Mouse (Mus musculus) MEL (cell line): Measurements from ENCODE around the gene Gm20388. TPM values are rescaled to one million over a fixed set of nuclear protein-coding genes. Genes with fewer than 3 reads are reported as not detected.
A peak's percentile ranks its signal among the peaks of the same experiment; 100 is the strongest.

Experiments
- DNase-seq: peaks from one replicate; pipeline ENCODE4 v3.0.0; 2011; ENCODE audit warnings: low read depth, low spot score
- H3K27ac ChIP-seq: 2 replicates; pipeline ENCODE4 v1.5.1; 2012; ENCODE audit warnings: low read depth, mild to moderate bottlenecking, control low read depth, low read length, moderate library complexity; ENCODE audit not compliant: control insufficient read depth
- H3K27me3 ChIP-seq, 2 experiments: fragments of 150-350 bp in 1 of 2; sonication (generic) in 1 of 2; 2 replicates each; pipeline ENCODE4 v1.6.1; 2012; ENCODE audit warnings: low read length in 2 of 2, mild to moderate bottlenecking in 2 of 2, improper control_type of control experiment in 1 of 2, moderate library complexity in 1 of 2; ENCODE audit not compliant: insufficient read depth in 2 of 2, control insufficient read depth in 1 of 2
- H3K36me3 ChIP-seq, 2 experiments: 2 replicates each; pipeline ENCODE4 v1.6.1; 2012 to 2014; ENCODE audit warnings: low read length in 2 of 2, improper control_type of control experiment in 1 of 2, inconsistent platforms in 1 of 2, mild to moderate bottlenecking in 1 of 2; ENCODE audit not compliant: insufficient read depth in 2 of 2, control insufficient read depth in 1 of 2
- H3K4me1 ChIP-seq, 2 experiments: fragments of 150-350 bp in 1 of 2; sonication (generic) in 1 of 2; 2 replicates each; pipeline ENCODE4 v1.6.1; 2012; ENCODE audit warnings: low read length in 2 of 2, improper control_type of control experiment in 1 of 2, mild to moderate bottlenecking in 1 of 2; ENCODE audit not compliant: insufficient read depth in 2 of 2, control insufficient read depth in 1 of 2
- H3K4me3 ChIP-seq, 2 experiments: fragments of 150-350 bp in 1 of 2; sonication (generic) in 1 of 2; 2 replicates each; pipeline ENCODE4 v1.5.1; 2012; ENCODE audit warnings: low read depth in 2 of 2, low read length in 2 of 2, mild to moderate bottlenecking in 2 of 2, moderate library complexity in 2 of 2, control low read depth in 1 of 2, improper control_type of control experiment in 1 of 2; ENCODE audit not compliant: control insufficient read depth in 1 of 2, insufficient read depth in 1 of 2
- H3K79me2 ChIP-seq: 2 replicates; pipeline ENCODE4 v1.6.1; 2012; ENCODE audit warnings: mild to moderate bottlenecking, low read length, moderate library complexity; ENCODE audit not compliant: control insufficient read depth, poor library complexity, insufficient read depth
- H3K9ac ChIP-seq: 2 replicates; pipeline ENCODE4 v1.6.1; 2012; ENCODE audit warnings: low read depth, mild to moderate bottlenecking, control low read depth, low read length, moderate library complexity; ENCODE audit not compliant: control insufficient read depth, poor library complexity, severe bottlenecking
- H3K9me3 ChIP-seq: fragments of 150-350 bp; sonication (generic); replicated peaks from 2 replicates; pipeline ENCODE4 v1.6.1; 2012; ENCODE audit warnings: mild to moderate bottlenecking, low read length, improper control_type of control experiment, moderate library complexity; ENCODE audit not compliant: insufficient read depth
- BHLHE40 ChIP-seq: IDR thresholded peaks from 2 replicates; pipeline ENCODE4 v1.6.1; 2012; ENCODE audit warnings: low read depth, mild to moderate bottlenecking, inconsistent platforms, low read length, improper control_type of control experiment, borderline replicate concordance
- CTCF ChIP-seq, 3 experiments: IDR thresholded peaks in 2 of 3; conservative IDR thresholded peaks in 1 of 3; 2 replicates each; pipeline ENCODE4 v1.5.1; 2011 to 2012; ENCODE audit warnings: low read length in 3 of 3, low read depth in 2 of 3, mild to moderate bottlenecking in 2 of 3, improper control_type of control experiment in 1 of 3, inconsistent platforms in 1 of 3, mixed read lengths in 1 of 3, moderate library complexity in 1 of 3; ENCODE audit not compliant: control insufficient read depth in 1 of 3, insufficient read depth in 1 of 3, poor library complexity in 1 of 3, severe bottlenecking in 1 of 3
- HCFC1 ChIP-seq: IDR thresholded peaks from 2 replicates; pipeline ENCODE4 v1.6.1; 2012; ENCODE audit warnings: low read depth, mild to moderate bottlenecking, inconsistent platforms, low read length, improper control_type of control experiment, moderate library complexity
- MAZ ChIP-seq: IDR thresholded peaks from 2 replicates; pipeline ENCODE4 v1.6.1; 2012; ENCODE audit warnings: low read depth, mild to moderate bottlenecking, inconsistent platforms, low read length, improper control_type of control experiment
- MXI1 ChIP-seq: IDR thresholded peaks from 2 replicates; pipeline ENCODE4 v1.6.1; 2011; ENCODE audit warnings: mild to moderate bottlenecking, low read depth, low read length, improper control_type of control experiment
- MYB ChIP-seq: IDR thresholded peaks from 2 replicates; pipeline ENCODE4 v1.6.1; 2011; ENCODE audit warnings: mild to moderate bottlenecking, low read depth, low read length, improper control_type of control experiment
- MYC ChIP-seq: IDR thresholded peaks from 2 replicates; pipeline ENCODE4 v1.6.1; 2011; ENCODE audit warnings: low read depth, mild to moderate bottlenecking, low read length, improper control_type of control experiment, moderate library complexity
- NRF1 ChIP-seq: IDR thresholded peaks from 2 replicates; pipeline ENCODE4 v1.6.1; 2014; ENCODE audit warnings: low read depth, mild to moderate bottlenecking, inconsistent platforms, low read length, improper control_type of control experiment, moderate library complexity; ENCODE audit not compliant: poor library complexity, insufficient read depth, severe bottlenecking
- POLR2AphosphoS2 ChIP-seq: IDR thresholded peaks from 2 replicates; pipeline ENCODE4 v1.6.1; 2011; ENCODE audit warnings: low read length, improper control_type of control experiment
- POLR2AphosphoS5 ChIP-seq: IDR thresholded peaks from 2 replicates; pipeline ENCODE4 v1.6.1; 2012; ENCODE audit warnings: low read depth, borderline replicate concordance, mild to moderate bottlenecking, inconsistent platforms, low read length, moderate library complexity, mixed read lengths
- RAD21 ChIP-seq: IDR thresholded peaks from 2 replicates; pipeline ENCODE4 v1.6.1; 2011; ENCODE audit warnings: mild to moderate bottlenecking, low read depth, low read length, improper control_type of control experiment
- SIN3A ChIP-seq: IDR thresholded peaks from 2 replicates; pipeline ENCODE4 v1.6.1; 2012; ENCODE audit warnings: low read length, improper control_type of control experiment, inconsistent platforms
- TAL1 ChIP-seq: IDR thresholded peaks from 2 replicates; pipeline ENCODE4 v1.6.1; 2012; ENCODE audit warnings: mild to moderate bottlenecking, inconsistent platforms, low read length, moderate library complexity, mixed read lengths
- TBP ChIP-seq: IDR thresholded peaks from 2 replicates; pipeline ENCODE4 v1.8.0; 2011; ENCODE audit warnings: low read depth, low read length, improper control_type of control experiment
- TCF12 ChIP-seq: IDR thresholded peaks from 2 replicates; pipeline ENCODE4 v1.6.1; 2014; ENCODE audit warnings: low read depth, mild to moderate bottlenecking, inconsistent platforms, low read length, improper control_type of control experiment, moderate library complexity
- USF1 ChIP-seq: IDR thresholded peaks from 2 replicates; pipeline ENCODE4 v1.6.1; 2014; ENCODE audit warnings: low read depth, mild to moderate bottlenecking, inconsistent platforms, low read length, improper control_type of control experiment, moderate library complexity
- ZC3H11A ChIP-seq: IDR thresholded peaks from 2 replicates; pipeline ENCODE4 v1.6.1; 2012; ENCODE audit warnings: low read depth, mild to moderate bottlenecking, inconsistent platforms, low read length, improper control_type of control experiment
- ZKSCAN1 ChIP-seq: IDR thresholded peaks from 2 replicates; pipeline ENCODE4 v1.6.1; 2012; ENCODE audit warnings: low read depth, mild to moderate bottlenecking, inconsistent platforms, low read length, improper control_type of control experiment, moderate library complexity
- ZMIZ1 ChIP-seq: IDR thresholded peaks from 2 replicates; pipeline ENCODE4 v1.6.1; 2012; ENCODE audit warnings: low read depth, mild to moderate bottlenecking, inconsistent platforms, low read length, improper control_type of control experiment, moderate library complexity
- ZNF384 ChIP-seq: IDR thresholded peaks from 2 replicates; pipeline ENCODE4 v1.6.1; 2012; ENCODE audit warnings: low read depth, mild to moderate bottlenecking, inconsistent platforms, low read length, improper control_type of control experiment
- polyA plus RNA-seq, 2 experiments: library from polyadenylated mRNA; stranded (reverse) in 1 of 2; unstranded in 1 of 2; fragments of >175 nt in 1 of 2; fragments of >200 nt in 1 of 2; gene quantifications; 2 replicates each; pipeline versions ENCODE4 v1.2.1 to v1.2.4; 2012; ENCODE audit warnings: low replicate concordance in 2 of 2, low read depth in 1 of 2; ENCODE audit not compliant: insufficient read length in 2 of 2, insufficient read depth in 1 of 2, missing spikeins in 1 of 2
- total RNA-seq: library from RNA; depleted of rRNA; stranded (reverse); fragments of 300-350 nt; gene quantifications from 2 replicates; pipeline ENCODE4 v1.2.3, GENCODE M21; 2012

The Gm20388 gene
- total and polyA plus RNA-seq, 3 experiments: 11.1 to 17.8 TPM; not detected in 1

DNA sequence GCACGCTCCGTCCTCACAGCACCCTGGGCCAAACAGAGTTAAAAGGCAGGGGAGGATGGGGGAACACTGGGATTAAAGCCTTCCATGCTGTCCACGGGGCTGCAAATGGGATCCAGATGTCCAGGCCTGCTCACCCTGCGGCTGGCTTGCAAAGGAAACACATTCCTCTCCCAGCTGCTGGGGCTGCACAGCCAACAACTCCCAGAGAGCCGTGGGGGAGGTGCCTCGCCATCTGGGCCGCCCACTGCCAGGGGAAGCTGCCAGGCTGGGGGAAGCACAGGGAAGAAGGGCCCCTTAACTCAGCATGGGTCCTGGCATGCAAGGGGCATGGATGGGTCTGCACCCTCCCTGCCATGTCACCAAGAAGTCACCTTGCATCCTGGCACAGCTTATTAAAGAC lies 2750.5 kb downstream of the Gm20388 start:
- TF ChIP-seq BHLHE40: no peak
- no peak for TF ChIP-seq POLR2AphosphoS5
- TF ChIP-seq NRF1: no peak
- TF ChIP-seq ZC3H11A: no peak
- no peak for TF ChIP-seq TAL1
- TF ChIP-seq SIN3A: no peak
- TF ChIP-seq POLR2AphosphoS2: no peak
- no peak for TF ChIP-seq MXI1
- no peak for TF ChIP-seq ZNF384
- TF ChIP-seq MYC: no peak
- no peak for TF ChIP-seq USF1
- TF ChIP-seq TCF12: no peak
- no peak for TF ChIP-seq MAZ
- TF ChIP-seq MYB: no peak
- no peak for TF ChIP-seq ZMIZ1
- no peak for TF ChIP-seq CTCF (IDR thresholded peaks at IDR 0.05 in 2 of 3, conservative IDR thresholded peaks at IDR 0.05 in 1 of 3; ENCODE audit: control insufficient read depth in 1 of 3, insufficient read depth in 1 of 3, low read depth in 2 of 3, low read length in 3 of 3, poor library complexity in 1 of 3, severe bottlenecking in 1 of 3)
- no peak for TF ChIP-seq HCFC1
- TF ChIP-seq ZKSCAN1: no peak
- no peak for TF ChIP-seq RAD21
- TF ChIP-seq TBP: no peak
- no peak for DNase-seq
- Histone ChIP-seq H3K27ac (no peak overlapping the region), H3K9ac (no peak overlapping the region), H3K79me2 (peaks cover 82% of the 10 kb centered on the region), H3K9me3 (no peaks in the 10 kb centered on the region), H3K36me3 (peaks cover 20 to 27% of the 10 kb centered on the region in 2 experiments), H3K27me3 (no peaks in the 10 kb centered on the region), H3K4me1 (peaks cover 14 to 25% of the 10 kb centered on the region in 2 experiments), H3K4me3 (no peak overlapping the region)

DNA sequence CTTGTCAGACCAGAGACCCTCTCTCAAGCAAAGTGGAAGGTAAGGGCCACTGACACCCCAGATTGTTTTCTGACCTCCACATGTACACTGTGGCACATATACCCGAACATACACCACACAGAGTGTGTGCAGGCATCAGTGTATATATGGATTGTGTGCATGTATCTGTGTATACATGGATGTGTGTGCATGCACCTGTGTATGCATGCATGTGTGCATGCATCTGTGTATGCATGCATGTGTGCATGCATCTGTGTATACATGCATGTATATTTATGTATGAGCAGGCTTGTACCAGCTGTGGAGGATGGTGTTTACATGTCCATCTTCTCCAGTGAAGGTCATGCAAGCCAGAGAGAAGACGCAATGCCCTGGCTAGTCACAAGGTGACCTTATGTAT lies 2751.3 kb downstream of the Gm20388 start:
- TF ChIP-seq POLR2AphosphoS5 (peak; percentile 92; the same call in 1 of the 2 replicates), MAZ (no peak)
- H3K9me3 ChIP-seq: no peaks in the 10 kb centered on the region
- peaks cover 87% of the 10 kb centered on the region for H3K79me2 ChIP-seq
- no peak for DNase-seq
- peaks cover 11 to 25% of the 10 kb centered on the region in 2 experiments for H3K4me1 ChIP-seq
- no peak overlapping the region for H3K27ac ChIP-seq
- no peak overlapping the region for H3K9ac ChIP-seq
- peaks cover 23% of the 10 kb centered on the region in 2 experiments for H3K36me3 ChIP-seq
- no peak overlapping the region for H3K4me3 ChIP-seq
- no peaks in the 10 kb centered on the region for H3K27me3 ChIP-seq
